In the genomic region with DNA sequence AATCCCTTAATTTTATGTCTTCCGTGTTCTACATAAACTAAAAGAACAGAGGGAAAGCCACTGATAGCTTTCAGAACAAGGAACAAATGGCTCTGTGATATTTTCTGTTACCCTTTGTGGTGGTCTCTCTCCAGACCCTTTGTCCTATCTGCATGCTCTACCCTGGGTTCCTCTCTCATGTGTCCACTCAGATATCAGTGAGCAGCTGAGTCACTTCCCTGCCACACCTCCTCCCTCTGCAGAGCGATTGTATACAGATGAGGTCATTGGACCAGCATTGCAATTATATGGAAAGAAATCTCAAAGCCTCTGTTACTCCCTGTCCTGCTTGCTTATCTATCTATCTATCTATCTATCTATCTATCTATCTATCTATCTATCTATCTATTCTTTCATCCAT, we compare ENCODE assay signal across 17 mouse cellular contexts.
DNase-seq lines count a peak whose midpoint lies in the region; ATAC-seq lines count a peak whose summit lies in the region.
"Had no signal": no experiment of that assay in that cellular context is flagged by ENCODE, and none has a peak within 500 bp of the region (broad histone marks: within the 10 kb centered on the region; RNA-seq: fewer than 3 reads in every experiment).

No protein-coding gene starts in this region.

- peak; percentile 8 for DNase-seq in 3T3-L1 (ENCODE audit: low read depth, low spot score)
- DNase-seq in MEL-GATA-1-ER (ENCODE audit: extremely low read depth, low read depth) = peak; percentile 6
- peak; percentile 11 for DNase-seq in retina, postnatal 1 day
- DNase-seq in thymus, postnatal 14 days = no peak
- DNase-seq: adrenal gland, adult 2 months; adrenal gland, postnatal 14 days; cerebellum, adult 11-12 months; cerebellum, adult 8-10 months; cerebellum, postnatal 14 days; embryo, embryonic 11 days; gastrocnemius, postnatal 25 days; heart, adult 11 months had no signal

- ATAC-seq in granulocyte monocyte progenitor cell, adult 5-6 weeks (replicated peaks; ENCODE audit: poor library complexity, severe bottlenecking) = peak; percentile 48; the same call in 1 of the 2 replicates
- ATAC-seq in megakaryocyte-erythroid progenitor cell, adult 5-6 weeks (replicated peaks; ENCODE audit: low FRiP score, low TSS enrichment, poor library complexity, severe bottlenecking) = no peak
- ATAC-seq in cerebellum, adult (ENCODE audit: insufficient number of reproducible peaks, low FRiP score, low TSS enrichment) = no peak
- ATAC-seq: forebrain, embryonic 15.5 days; intestine, embryonic 15.5 days had no signal
